Mouse (Mus musculus) midbrain, embryonic 16.5 days (tissue): ENCODE measurements around the gene Gm17087. TPM values are rescaled to one million over a fixed set of nuclear protein-coding genes. Genes with fewer than 3 reads are reported as not detected.
A peak's percentile ranks its signal among the peaks of the same experiment; 100 is the strongest.

Source experiments
- ATAC-seq: fragments of 200-750 bp; cut with Nextera tagmentation; 2 replicates; pipeline ENCODE4 v1.8.0; 2017; ENCODE audit warnings: moderate TSS enrichment
- H3K27ac ChIP-seq: fragments of 300-500 bp; sonication (generic); 2 replicates; pipeline ENCODE4 v1.5.1; 2014; ENCODE audit warnings: mild to moderate bottlenecking, low read length, mixed read lengths
- H3K27me3 ChIP-seq: fragments of 300-500 bp; sonication (generic); 2 replicates; pipeline ENCODE4 v1.6.1; 2014; ENCODE audit warnings: low read depth, low read length, mixed read lengths; ENCODE audit not compliant: control insufficient read depth, insufficient read depth
- H3K36me3 ChIP-seq: fragments of 300-500 bp; sonication (generic); 2 replicates; pipeline ENCODE4 v1.6.1; 2014; ENCODE audit warnings: mild to moderate bottlenecking, low read length, moderate library complexity, mixed read lengths; ENCODE audit not compliant: control insufficient read depth, insufficient read depth
- H3K4me1 ChIP-seq: fragments of 300-500 bp; sonication (generic); 2 replicates; pipeline ENCODE4 v1.6.1; 2014; ENCODE audit warnings: mild to moderate bottlenecking, low read length, mixed read lengths; ENCODE audit not compliant: control insufficient read depth, insufficient read depth
- H3K4me2 ChIP-seq: fragments of 300-500 bp; sonication (generic); 2 replicates; pipeline ENCODE4 v1.6.1; 2014; ENCODE audit warnings: mild to moderate bottlenecking, low read length, mixed read lengths
- H3K4me3 ChIP-seq: fragments of 300-500 bp; sonication (generic); 2 replicates; pipeline ENCODE4 v1.5.1; 2014; ENCODE audit warnings: low read depth, mild to moderate bottlenecking, low read length, moderate library complexity, mixed read lengths
- H3K9ac ChIP-seq: fragments of 300-500 bp; sonication (generic); 2 replicates; pipeline ENCODE4 v1.6.1; 2014; ENCODE audit warnings: low read depth, low read length, mixed read lengths
- H3K9me3 ChIP-seq: fragments of 300-500 bp; sonication (generic); replicated peaks from 2 replicates; pipeline ENCODE4 v1.6.1; 2014; ENCODE audit warnings: mild to moderate bottlenecking, low read length, mixed read lengths; ENCODE audit not compliant: control insufficient read depth, poor library complexity, severe bottlenecking
- WGBS: fragments of 180-500 bp; shearing (Covaris S2); extraction: QIAGEN DNeasy Blood & Tissue Kit; methylation state at CpG from one replicate; pipeline ENCODE4 v1.1.7; 2014; 5-methylcytosine and 5-hydroxymethylcytosine counted together
- polyA plus RNA-seq: library from polyadenylated mRNA; unstranded; fragments of >200 nt; fragmentation: Nextera tagmentation; extraction: Ambion mirVana; gene quantifications from 2 replicates; pipeline ENCODE4 v1.2.1, GENCODE M21; 2015

The Gm17087 gene
- polyA plus RNA-seq, 1 experiment from 2014 or later = not detected

- Histone ChIP-seq H3K27ac (no peak overlapping the region), H3K4me1 (peaks cover 20% of the 10 kb centered on the region), H3K4me3 (no peak overlapping the region), H3K4me2 (no peak overlapping the region), H3K36me3 (no peaks in the 10 kb centered on the region), H3K9me3 (no peaks in the 10 kb centered on the region), H3K27me3 (peaks cover 7% of the 10 kb centered on the region), H3K9ac (no peak overlapping the region)
- 81% methylated on average over 3 of the region's 3 CpGs for WGBS
- no peak for ATAC-seq
These were observed 38.1 kb downstream of the Gm17087 start for GRCm38 (mm10) chr17:8528641-8529040.

DNA sequence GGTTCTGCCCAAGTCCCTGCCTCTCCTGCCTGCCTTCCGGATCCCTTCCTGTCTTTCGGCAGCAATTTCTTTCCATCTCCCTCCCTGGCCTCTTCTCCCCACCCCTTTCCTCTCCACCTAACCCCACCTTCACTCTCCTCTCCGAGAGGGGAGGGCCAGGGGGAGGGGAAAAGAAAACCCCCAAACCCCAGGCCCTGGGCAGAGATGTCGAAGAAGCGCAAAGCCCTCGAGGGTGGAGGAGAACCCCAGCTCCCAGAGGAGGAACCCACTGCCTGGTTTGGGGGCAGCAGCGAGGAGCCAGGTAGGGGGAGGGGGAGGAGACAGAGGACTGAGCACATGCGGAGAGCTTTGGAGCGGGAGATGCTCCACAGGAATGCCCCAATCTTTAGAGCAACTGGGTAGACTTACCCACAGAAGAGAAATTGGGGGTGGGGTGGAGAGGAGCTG, 39.9 kb downstream of the Gm17087 start:
- Histone ChIP-seq H3K9me3 (no peaks in the 10 kb centered on the region), H3K36me3 (no peaks in the 10 kb centered on the region), H3K4me3 (no peak overlapping the region), H3K27ac (no peak overlapping the region), H3K4me1 (peaks cover 27% of the 10 kb centered on the region), H3K4me2 (peak overlapping the region; percentile 32; the same call in 1 of the 2 replicates), H3K27me3 (peaks cover 7% of the 10 kb centered on the region), H3K9ac (no peak overlapping the region)
- no peak for ATAC-seq
- 22% methylated on average over 8 of the region's 9 CpGs for WGBS

DNA sequence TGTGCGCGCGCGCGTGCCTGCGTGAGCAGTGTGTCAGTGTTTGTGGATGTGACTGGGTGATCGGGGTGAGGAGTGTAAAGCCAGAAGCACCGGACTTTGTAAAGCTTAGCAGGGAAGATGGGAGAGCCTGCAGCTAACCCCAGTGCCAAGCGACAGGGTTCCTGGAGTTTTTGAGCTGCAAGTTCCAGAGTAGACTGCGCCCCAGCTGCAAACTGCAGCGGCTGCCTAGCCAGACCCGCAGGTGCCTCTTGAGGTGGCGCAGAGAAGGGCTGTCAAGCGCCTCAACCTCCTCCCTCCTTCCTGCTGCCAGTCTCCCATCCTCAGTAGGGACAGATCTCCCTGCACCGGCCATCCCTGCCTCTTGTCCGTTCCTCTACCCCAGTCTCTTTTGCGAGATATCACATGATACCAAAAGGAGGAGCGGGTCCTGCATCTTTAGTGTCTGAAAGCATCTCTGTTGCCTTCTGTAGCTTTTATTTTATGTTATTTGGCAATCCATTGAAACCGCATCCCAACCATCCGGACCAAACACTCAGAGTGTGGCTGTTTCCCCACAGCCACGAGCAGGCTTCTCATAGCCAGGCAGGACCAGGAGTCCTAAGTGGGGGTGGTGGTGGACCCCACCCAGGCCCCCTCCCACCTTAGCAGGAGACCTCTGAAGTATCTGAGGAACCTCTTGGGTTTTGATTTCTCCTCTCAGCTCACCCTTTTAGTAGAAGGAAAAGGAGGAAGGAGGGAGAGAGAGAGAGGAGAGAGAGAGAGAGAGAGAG, 40.6 kb downstream of the Gm17087 start:
- H3K9ac ChIP-seq = peak overlapping the region; percentile 84
- no peak for ATAC-seq
- H3K27ac ChIP-seq = no peak overlapping the region
- H3K36me3 ChIP-seq = no peaks in the 10 kb centered on the region
- peak overlapping the region; percentile 85 for H3K4me2 ChIP-seq
- 2% methylated on average over 21 of the region's 21 CpGs for WGBS
- H3K9me3 ChIP-seq = no peaks in the 10 kb centered on the region
- H3K27me3 ChIP-seq = peaks cover 7% of the 10 kb centered on the region
- peak overlapping the region; percentile 52 for H3K4me3 ChIP-seq
- H3K4me1 ChIP-seq = peaks cover 27% of the 10 kb centered on the region

DNA sequence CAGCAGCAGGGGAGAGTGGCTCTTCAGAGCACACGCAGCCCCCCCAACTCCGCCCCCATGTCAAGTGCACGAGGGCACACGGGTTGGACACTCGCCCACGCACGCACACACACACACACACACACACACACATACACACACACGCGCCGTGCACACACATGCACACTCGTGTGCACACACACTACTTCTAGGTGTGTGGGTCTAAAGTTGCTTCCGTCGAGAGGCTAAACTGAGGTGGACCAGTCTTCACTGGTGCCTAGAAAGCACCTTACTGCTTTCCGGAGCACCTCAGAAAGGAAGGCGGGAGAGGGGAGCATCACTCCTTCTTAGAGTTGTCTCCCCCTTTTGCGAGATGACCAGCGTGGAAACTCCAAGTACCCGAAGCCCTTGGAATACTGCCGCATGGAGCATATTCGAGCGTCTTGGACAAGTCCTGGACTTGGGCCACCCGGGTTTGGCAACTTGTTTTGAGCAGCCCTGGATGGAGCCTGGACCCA, 41.5 kb downstream of the Gm17087 start, which contains the start of gene Pde10a:
TSS of gene Pde10a (plus strand) at position 148 of the 497 bp plus-strand sequence.
- peak within 1 kb of the TSS; percentile 84 for H3K9ac ChIP-seq
- no peaks in the 10 kb centered on the region for H3K36me3 ChIP-seq
- peak within 1 kb of the TSS; percentile 85 for H3K4me2 ChIP-seq
- peak within 1 kb of the TSS; percentile 52 for H3K4me3 ChIP-seq
- under 1% methylated on average over 22 of the region's 22 CpGs for WGBS
- H3K9me3 ChIP-seq = no peaks in the 10 kb centered on the region
- peak within 1 kb of the TSS; percentile 78 for H3K27ac ChIP-seq
- peaks cover 7% of the 10 kb centered on the region for H3K27me3 ChIP-seq
- ATAC-seq = peak; percentile 57; the same call in 1 of the 2 replicates
- peaks cover 27% of the 10 kb centered on the region for H3K4me1 ChIP-seq

DNA sequence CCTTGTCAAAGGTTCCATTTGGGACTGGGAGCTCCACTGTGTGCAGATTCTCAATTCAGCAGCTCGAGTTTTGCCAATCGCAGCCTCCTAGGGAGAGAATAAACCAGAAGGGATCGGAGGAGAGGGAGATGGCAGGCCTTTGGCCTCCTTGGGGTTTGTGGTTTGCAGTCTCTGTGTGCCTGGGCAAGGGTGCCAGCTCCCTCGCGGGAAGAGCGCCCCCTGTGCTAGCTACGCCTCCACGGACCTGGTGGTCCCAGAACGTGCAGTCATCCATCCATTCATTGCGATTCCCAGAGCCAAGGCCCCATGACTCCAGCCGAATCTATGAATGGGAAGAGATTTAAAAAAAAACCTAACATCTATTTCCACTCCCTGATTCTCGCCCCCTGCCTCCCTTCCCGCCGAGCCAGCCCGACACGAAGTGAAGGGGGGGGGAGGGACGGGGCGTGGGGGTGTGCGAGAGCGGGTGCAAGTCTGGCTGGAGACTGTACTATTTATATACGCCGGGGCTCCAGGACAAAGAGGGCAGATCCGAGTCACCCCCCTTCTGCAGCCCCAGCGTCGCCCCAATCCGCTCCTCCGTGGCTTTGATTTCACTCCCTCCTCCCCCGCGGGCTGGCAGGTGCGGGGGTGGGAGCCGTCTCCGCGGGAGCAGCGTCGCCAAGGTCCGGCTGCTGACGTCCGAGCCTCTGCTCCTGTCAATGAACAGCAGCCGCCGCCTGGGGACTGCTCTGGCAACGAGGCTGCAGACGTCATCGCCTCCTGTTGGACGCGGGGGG, 42.2 kb downstream of the Gm17087 start:
- H3K4me3 ChIP-seq = peak overlapping the region; percentile 52
- peaks cover 27% of the 10 kb centered on the region for H3K4me1 ChIP-seq
- H3K9me3 ChIP-seq = no peaks in the 10 kb centered on the region
- under 1% methylated on average over 31 of the region's 45 CpGs for WGBS
- H3K27ac ChIP-seq = peak overlapping the region; percentile 78
- peaks cover 7% of the 10 kb centered on the region for H3K27me3 ChIP-seq
- peak overlapping the region; percentile 84 for H3K9ac ChIP-seq
- H3K4me2 ChIP-seq = peak overlapping the region; percentile 85
- peak; percentile 93 for ATAC-seq
- no peaks in the 10 kb centered on the region for H3K36me3 ChIP-seq

DNA sequence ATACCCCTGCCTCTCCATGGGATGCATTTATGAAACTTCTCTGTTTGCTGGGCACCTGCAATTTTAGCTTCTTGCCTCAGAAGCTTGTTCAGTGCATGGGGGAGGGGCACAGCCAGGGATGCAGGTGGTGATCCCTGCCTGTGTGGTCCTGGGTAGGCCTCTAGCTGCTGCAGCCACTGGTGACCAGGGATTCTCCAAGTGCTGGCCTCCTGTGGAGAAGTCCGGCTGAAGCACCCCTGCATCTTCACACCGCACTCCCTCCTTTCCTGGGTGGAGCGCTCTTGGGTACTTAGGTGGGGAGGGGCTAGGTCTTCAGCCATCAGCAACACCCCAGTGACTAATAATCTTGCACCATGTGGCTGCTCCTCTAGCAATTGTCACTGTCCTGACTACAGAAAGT, 42.8 kb downstream of the Gm17087 start:
- Histone ChIP-seq H3K9ac (peak overlapping the region; percentile 84), H3K4me1 (peaks cover 27% of the 10 kb centered on the region), H3K9me3 (no peaks in the 10 kb centered on the region), H3K4me2 (peak overlapping the region; percentile 85), H3K27me3 (peaks cover 7% of the 10 kb centered on the region), H3K27ac (peak overlapping the region; percentile 78), H3K4me3 (peak overlapping the region; percentile 52), H3K36me3 (no peaks in the 10 kb centered on the region)
- WGBS = 7% methylated on average over 3 of the region's 3 CpGs
- peak; percentile 19; the same call in 1 of the 2 replicates for ATAC-seq

- Histone ChIP-seq H3K9ac (no peak overlapping the region), H3K36me3 (no peaks in the 10 kb centered on the region), H3K9me3 (no peaks in the 10 kb centered on the region), H3K27ac (no peak overlapping the region), H3K4me1 (no peaks in the 10 kb centered on the region), H3K27me3 (no peaks in the 10 kb centered on the region), H3K4me3 (no peak overlapping the region), H3K4me2 (no peak overlapping the region)
- 84% methylated on average over 6 of the region's 6 CpGs for WGBS
- ATAC-seq = no peak
These were observed 50.7 kb downstream of the Gm17087 start for GRCm38 (mm10) chr17:8516006-8516405.
